Mouse (Mus musculus): ENCODE data around the gene Gm14496.
"Not testable (repeated sequence)": the region's sequence is repeated elsewhere in the genome, so short reads cannot be mapped to it uniquely, and the experiment has no call there.

Gm14496 gene

GRCm38 (mm10) chr2:181990829-181991228 is at the start of gene Gm14496:
TSS of gene Gm14496 (plus strand) at chr2:181991129.
- in situ Hi-C loops (cut with MboI; ENCODE audit: unreplicated experiment in 2 of 2), result no loop called here

GRCm38 (mm10) chr2:181952747-181953680 is 37.9 kb upstream of the Gm14496 start:
- in situ Hi-C loops (cut with MboI; ENCODE audit: unreplicated experiment in 2 of 2), result not testable (repeated sequence)

- in situ Hi-C loops (cut with MboI; ENCODE audit: unreplicated experiment in 2 of 2), result no loop called here
These were observed 22.5 kb upstream of the Gm14496 start for GRCm38 (mm10) chr2:181968395-181968794.

GRCm38 (mm10) chr2:181969187-181969586 is 21.7 kb upstream of the Gm14496 start:
- in situ Hi-C loops (cut with MboI; ENCODE audit: unreplicated experiment in 2 of 2), result no loop called here

- in situ Hi-C loops (cut with MboI; ENCODE audit: unreplicated experiment in 2 of 2), result not testable (repeated sequence)
These were observed 9.0 kb upstream of the Gm14496 start for GRCm38 (mm10) chr2:181981969-181982368.

Data from v-Abl transformed pro-B cells (cell line).